Mouse (Mus musculus) frontal cortex, adult (tissue): ENCODE measurements around the gene Fgfr1op2.

Experiments
- ATAC-seq: cut with Nextera tagmentation; 2 replicates; pipeline ENCODE4 v1.9.2; 2017; ENCODE audit warnings: mild to moderate bottlenecking, moderate library complexity, mixed read lengths; ENCODE audit not compliant: low TSS enrichment

The Fgfr1op2 gene

GRCm38 (mm10) chr6:146641621-146642210 is 64.7 kb downstream of the Fgfr1op2 start:
- no peak for ATAC-seq

- peak; percentile 96 for ATAC-seq
Observed at GRCm38 (mm10) chr6:146642276-146643183, 65.5 kb downstream of the Fgfr1op2 start, which contains the start of the genes Med21 and Tm7sf3. Gene Med21, plus strand, starts transcription at chr6:146642547. Gene Tm7sf3, minus strand, starts transcription at chr6:146642824.

- ATAC-seq, result no peak
Observed at GRCm38 (mm10) chr6:146643184-146643570, 66.2 kb downstream of the Fgfr1op2 start.
